ENCODE assay signal across 11 mouse cellular contexts in genomic region chr5:17876637-17877036, GRCm38 (mm10). TPM values are rescaled to one million over a fixed set of nuclear protein-coding genes. Genes with fewer than 3 reads are reported as not detected.
DNase-seq lines count a peak whose midpoint lies in the region.
"Had no signal": no experiment of that assay in that cellular context is flagged by ENCODE, and none has a peak within 500 bp of the region (broad histone marks: within the 10 kb centered on the region; RNA-seq: fewer than 3 reads in every experiment).

No protein-coding gene starts in this region.

- intact Hi-C loops in heart, postnatal 14 days (cut with DNase I) = loop anchor here (5.0 kb wide), 1 partner anchor 39 kb away; no protein-coding TSS in a partner anchor

- H3K4me3 ChIP-seq in embryonic facial prominence, embryonic 10.5 days = no peak overlapping the region
- H3K4me3 ChIP-seq: neural tube, embryonic 12.5 days had no signal

- WGBS in embryonic facial prominence, embryonic 10.5 days = 83% methylated on average over 3 of the region's 3 CpGs

- H3K4me1 ChIP-seq in embryonic facial prominence, embryonic 10.5 days = no peaks in the 10 kb centered on the region
- H3K4me1 ChIP-seq: neural tube, embryonic 12.5 days had no signal

- DNase-seq in gastrocnemius, postnatal 25 days = peak; percentile 38
- no peak for DNase-seq in gastrocnemius, postnatal 4 days (ENCODE audit: low spot score in 2 of 2)
- DNase-seq in adrenal gland, postnatal 14 days = peak; percentile 61
- DNase-seq in heart, postnatal 14 days = peak; percentile 55 to 70
- DNase-seq in lung, postnatal 14 days = peak; percentile 63
- no peak for DNase-seq in cerebellum, adult 11-12 months
- DNase-seq in embryonic facial prominence, embryonic 10.5 days (ENCODE audit: low spot score) = no peak
- DNase-seq in spleen, postnatal 4 days (ENCODE audit: low spot score in 2 of 2) = no peak
- DNase-seq: layer of hippocampus, adult 9-11 months had no signal

- H3K36me3 ChIP-seq in embryonic facial prominence, embryonic 10.5 days (replicated peaks) = no peaks in the 10 kb centered on the region
- H3K36me3 ChIP-seq: neural tube, embryonic 12.5 days had no signal

- no peak overlapping the region for H3K27ac ChIP-seq in embryonic facial prominence, embryonic 10.5 days (replicated peaks)
- H3K27ac ChIP-seq: liver, embryonic 14.5 days; neural tube, embryonic 12.5 days had no signal

- H3K27me3 ChIP-seq in embryonic facial prominence, embryonic 10.5 days (replicated peaks; ENCODE audit: low read depth, poor library complexity, severe bottlenecking) = no peaks in the 10 kb centered on the region
- H3K27me3 ChIP-seq: neural tube, embryonic 12.5 days had no signal

- no peaks in the 10 kb centered on the region for H3K9me3 ChIP-seq in embryonic facial prominence, embryonic 10.5 days
- H3K9me3 ChIP-seq: neural tube, embryonic 12.5 days had no signal

RNA-seq across cellular contexts. Expression of gene Cd36, which starts 12.0 kb away (rescaled TPM):
- total RNA-seq in gastrocnemius, postnatal 25 days (2021) = 100 to 1,000 TPM; 257 to 289 TPM
- 100 to 1,000 TPM; 395 to 448 TPM for total RNA-seq in gastrocnemius, postnatal 4 days (2021)
- total RNA-seq in adrenal gland, postnatal 14 days (2021) = 980 and 1,147 TPM in 2 replicates
- total RNA-seq in heart, postnatal 14 days (2021) = 1,000 to 10,000 TPM; 1,593 to 1,754 TPM
- 0.95 and 1.3 TPM in 2 replicates for polyA plus RNA-seq in embryonic facial prominence, embryonic 10.5 days (2016; fragmentation: Nextera tagmentation; extraction: Ambion mirVana)

Comparison
In these comparisons a context has a peak if more than half of its experiments do, and no peak if none do; other contexts are left out.
1. DNase-seq: peak in gastrocnemius, postnatal 25 days (single experiment), adrenal gland, postnatal 14 days (single experiment), heart, postnatal 14 days (2 of 2) and lung, postnatal 14 days (single experiment); none in gastrocnemius, postnatal 4 days (0 of 2), cerebellum, adult 11-12 months (single experiment), embryonic facial prominence, embryonic 10.5 days (single experiment) and spleen, postnatal 4 days (0 of 2).